Comparison of ENCODE assay signal across 21 mouse cellular contexts in genomic region chr1:75379931-75380330, GRCm38 (mm10). TPM values are rescaled to one million over a fixed set of nuclear protein-coding genes. Genes with fewer than 3 reads are reported as not detected.
DNase-seq lines count a peak whose midpoint lies in the region; ATAC-seq lines count a peak whose summit lies in the region.
"Had no signal": no experiment of that assay in that cellular context is flagged by ENCODE, and none has a peak within 500 bp of the region (broad histone marks: within the 10 kb centered on the region; RNA-seq: fewer than 3 reads in every experiment).

No protein-coding gene starts in this region.

- H3K27ac ChIP-seq in heart, embryonic 13.5 days (replicated peaks): peak overlapping the region; percentile 91
- 0 out of 2 replicates have a peak overlapping the region, but pooled peaks have one; percentile 24 for H3K27ac ChIP-seq in limb, embryonic 15.5 days
- H3K27ac ChIP-seq in midbrain, embryonic 15.5 days: no peak overlapping the region
- H3K27ac ChIP-seq: forebrain, embryonic 15.5 days; midbrain, embryonic 10.5 days; neural tube, embryonic 13.5 days had no signal

- DNase-seq in cerebellum, adult 9-10 months: peak; percentile 52
- no peak for DNase-seq in cerebellum, adult 18-20 months
- DNase-seq in heart, postnatal 4 days: no peak
- peak; percentile 74 to 82 for DNase-seq in gastrocnemius, adult 8-10 months (ENCODE audit: low spot score in 2 of 2)
- no peak for DNase-seq in adrenal gland, adult 2 months
- DNase-seq: cerebellum, postnatal 10 days; kidney, adult 18-20 months; kidney, postnatal 10 days; lung, adult 2 months; lung, postnatal 36 days; right cerebral cortex, postnatal 14 days had no signal

- H3K4me2 ChIP-seq in heart, embryonic 13.5 days: peak overlapping the region; percentile 12
- no peak overlapping the region for H3K4me2 ChIP-seq in limb, embryonic 15.5 days
- no peak overlapping the region for H3K4me2 ChIP-seq in midbrain, embryonic 15.5 days
- H3K4me2 ChIP-seq: forebrain, embryonic 15.5 days; liver, embryonic 11.5 days; neural tube, embryonic 13.5 days had no signal

- no peak for ATAC-seq in heart, embryonic 13.5 days (ENCODE audit: extremely low read depth, insufficient number of reproducible peaks, low FRiP score, low TSS enrichment)
- ATAC-seq in limb, embryonic 15.5 days (ENCODE audit: insufficient number of reproducible peaks, low FRiP score, low TSS enrichment, low read depth): no peak
- no peak for ATAC-seq in midbrain, embryonic 15.5 days (replicated peaks)
- ATAC-seq: forebrain, embryonic 15.5 days; hindbrain, embryonic 16.5 days had no signal

- 32% methylated on average over 8 of the region's 8 CpGs for whole genome bisulfite sequencing in heart, embryonic 13.5 days
- WGBS in limb, embryonic 15.5 days: 60% methylated on average over 8 of the region's 8 CpGs
- 70% methylated on average over 8 of the region's 8 CpGs for WGBS in midbrain, embryonic 15.5 days

- H3K36me3 ChIP-seq in heart, embryonic 13.5 days: peaks cover 15% of the 10 kb centered on the region
- no peaks in the 10 kb centered on the region for H3K36me3 ChIP-seq in limb, embryonic 15.5 days
- no peaks in the 10 kb centered on the region for H3K36me3 ChIP-seq in midbrain, embryonic 15.5 days (replicated peaks)
- H3K36me3 ChIP-seq: forebrain, embryonic 15.5 days; midbrain, embryonic 10.5 days; neural tube, embryonic 13.5 days had no signal

- peak overlapping the region; percentile 55 for H3K9ac ChIP-seq in heart, embryonic 13.5 days
- no peak overlapping the region for H3K9ac ChIP-seq in limb, embryonic 15.5 days
- H3K9ac ChIP-seq in midbrain, embryonic 15.5 days: no peak overlapping the region
- H3K9ac ChIP-seq: forebrain, embryonic 15.5 days; neural tube, embryonic 13.5 days had no signal

- H3K4me3 ChIP-seq in heart, embryonic 13.5 days: no peak overlapping the region
- no peak overlapping the region for H3K4me3 ChIP-seq in limb, embryonic 15.5 days
- H3K4me3 ChIP-seq in midbrain, embryonic 15.5 days: no peak overlapping the region
- H3K4me3 ChIP-seq: erythroblast, embryonic 14.5 days; forebrain, embryonic 15.5 days; midbrain, embryonic 10.5 days; neural tube, embryonic 13.5 days had no signal

- H3K9me3 ChIP-seq in heart, embryonic 13.5 days: no peaks in the 10 kb centered on the region
- no peaks in the 10 kb centered on the region for H3K9me3 ChIP-seq in limb, embryonic 15.5 days
- H3K9me3 ChIP-seq in midbrain, embryonic 15.5 days: no peaks in the 10 kb centered on the region
- H3K9me3 ChIP-seq: forebrain, embryonic 15.5 days; midbrain, embryonic 10.5 days; neural tube, embryonic 13.5 days had no signal

- H3K4me1 ChIP-seq in heart, embryonic 13.5 days: peaks cover 84% of the 10 kb centered on the region
- peaks cover 28% of the 10 kb centered on the region for H3K4me1 ChIP-seq in limb, embryonic 15.5 days
- peaks cover 42% of the 10 kb centered on the region for H3K4me1 ChIP-seq in midbrain, embryonic 15.5 days

- H3K27me3 ChIP-seq in heart, embryonic 13.5 days (replicated peaks): peaks cover 45% of the 10 kb centered on the region
- peaks cover 16% of the 10 kb centered on the region for H3K27me3 ChIP-seq in limb, embryonic 15.5 days
- peaks cover 17% of the 10 kb centered on the region for H3K27me3 ChIP-seq in midbrain, embryonic 15.5 days (replicated peaks)

RNA-seq across cellular contexts. Expression of gene Speg, which starts 4.8 kb away (rescaled TPM):
- 55.1 and 58.8 TPM in 2 replicates for polyA plus RNA-seq in heart, embryonic 13.5 days (2015; fragmentation: Nextera tagmentation; extraction: Ambion mirVana)
- total RNA-seq in heart, postnatal 4 days (2021): 100 to 1,000 TPM; 121 to 123 TPM
- total RNA-seq in gastrocnemius, adult 8-10 months (2022): 100 to 1,000 TPM; 283 to 320 (median 317) TPM
- 15.4 and 16.3 TPM in 2 replicates for polyA plus RNA-seq in limb, embryonic 15.5 days (2015; fragmentation: Nextera tagmentation; extraction: Ambion mirVana)
- polyA plus RNA-seq in midbrain, embryonic 15.5 days (2015; fragmentation: Nextera tagmentation; extraction: Ambion mirVana): 20.8 and 21.3 TPM in 2 replicates
- 10 to 100 TPM in 1 of 2 experiments, 1 to 10 TPM in 1; 9.9 to 15.2 TPM for total RNA-seq in adrenal gland, adult 2 months (2021)
- 56.5 and 93.7 TPM in 2 replicates for polyA plus RNA-seq in adrenal gland, adult 2 months (2012; rRNA removed)
- total RNA-seq: monocyte, adult 5-6 weeks had no signal

RNA-seq across cellular contexts. Expression of gene Des, which starts 19.8 kb away (rescaled TPM):
- polyA plus RNA-seq in heart, embryonic 13.5 days (2015; fragmentation: Nextera tagmentation; extraction: Ambion mirVana): 393 and 426 TPM in 2 replicates
- 100 to 1,000 TPM; 742 to 747 TPM for total RNA-seq in heart, postnatal 4 days (2021)
- total RNA-seq in gastrocnemius, adult 8-10 months (2022): 1,000 to 10,000 TPM; 2,187 to 2,605 (median 2,481) TPM
- polyA plus RNA-seq in limb, embryonic 15.5 days (2015; fragmentation: Nextera tagmentation; extraction: Ambion mirVana): 74.4 and 227 TPM in 2 replicates
- polyA plus RNA-seq in midbrain, embryonic 15.5 days (2015; fragmentation: Nextera tagmentation; extraction: Ambion mirVana): 1.5 and 2.0 TPM in 2 replicates
- 10 to 100 TPM; 16.6 to 31.8 TPM for total RNA-seq in adrenal gland, adult 2 months (2021)
- polyA plus RNA-seq in adrenal gland, adult 2 months (2012; rRNA removed): 17.2 and 18.6 TPM in 2 replicates
- total RNA-seq: monocyte, adult 5-6 weeks had no signal

RNA-seq across cellular contexts. Expression of gene Gmppa, which starts 55.8 kb away (rescaled TPM):
- 70.7 and 73.7 TPM in 2 replicates for polyA plus RNA-seq in heart, embryonic 13.5 days (2015; fragmentation: Nextera tagmentation; extraction: Ambion mirVana)
- 10 to 100 TPM; 41.1 to 41.4 TPM for total RNA-seq in heart, postnatal 4 days (2021)
- 10 to 100 TPM; 41.1 to 50.3 (median 42.8) TPM for total RNA-seq in gastrocnemius, adult 8-10 months (2022)
- polyA plus RNA-seq in limb, embryonic 15.5 days (2015; fragmentation: Nextera tagmentation; extraction: Ambion mirVana): 94.6 and 97.0 TPM in 2 replicates
- polyA plus RNA-seq in midbrain, embryonic 15.5 days (2015; fragmentation: Nextera tagmentation; extraction: Ambion mirVana): 86.1 and 98.7 TPM in 2 replicates
- 10 to 100 TPM; 69.1 to 77.7 TPM for total RNA-seq in adrenal gland, adult 2 months (2021)
- 137 and 189 TPM in 2 replicates for polyA plus RNA-seq in adrenal gland, adult 2 months (2012; rRNA removed)

Comparison
In these comparisons a context has a peak if more than half of its experiments do, and no peak if none do; other contexts are left out.
1. DNase-seq: peak in cerebellum, adult 9-10 months (single experiment) and gastrocnemius, adult 8-10 months (2 of 2); none in cerebellum, adult 18-20 months (0 of 2), heart, postnatal 4 days (single experiment) and adrenal gland, adult 2 months (single experiment).